ENCODE assay signal across 14 mouse cellular contexts in genomic region chr1:53814077-53814705, GRCm38 (mm10). TPM values are rescaled to one million over a fixed set of nuclear protein-coding genes. Genes with fewer than 3 reads are reported as not detected.
DNase-seq lines count a peak whose midpoint lies in the region; TF ChIP-seq lines count a peak whose summit lies in the region.
"Had no signal": no experiment of that assay in that cellular context is flagged by ENCODE, and none has a peak within 500 bp of the region (broad histone marks: within the 10 kb centered on the region; RNA-seq: fewer than 3 reads in every experiment).

No protein-coding gene starts in this region.

- no peak overlapping the region for H3K4me3 ChIP-seq in kidney, adult 2 months (ENCODE audit: insufficient read depth, low read depth, low read length)
- H3K4me3 ChIP-seq: embryonic facial prominence, embryonic 13.5 days; forebrain, embryonic 10.5 days; intestine, embryonic 15.5 days; liver, embryonic 13.5 days had no signal

- TF ChIP-seq POLR2A in kidney, adult 2 months (IDR thresholded peaks at IDR 0.05; ENCODE audit: low read depth, low read length): no peak
- TF ChIP-seq POLR2A in brain, embryonic 14.5 days (IDR thresholded peaks at IDR 0.05; ENCODE audit: borderline replicate concordance, extremely low read depth, insufficient read depth, insufficient read length, poor library complexity, severe bottlenecking): no peak

- 51% methylated on average over 2 of the region's 2 CpGs for WGBS in kidney, adult 2 months

- peak; percentile 56 for DNase-seq in kidney, adult 2 months
- no peak for DNase-seq in kidney, postnatal 4 days
- peak; percentile 41 for DNase-seq in 3T3-L1 (ENCODE audit: low read depth, low spot score)
- peak; percentile 32 for DNase-seq in CD4-positive helper T cell, adult 2 months (ENCODE audit: low read depth, low spot score)
- peak; percentile 37 for DNase-seq in brain, embryonic 14.5 days (ENCODE audit: low read depth)
- DNase-seq in lung, postnatal 4 days: no peak
- DNase-seq in cerebellum, postnatal 4 days (ENCODE audit: low spot score in 2 of 2): no peak
- DNase-seq: adrenal gland, adult 2 months; cerebellum, adult 2 months; liver, embryonic 13.5 days; right cerebral cortex, postnatal 25 days had no signal

- H3K4me1 ChIP-seq in kidney, adult 2 months (ENCODE audit: control insufficient read depth, insufficient read depth, low read length): no peaks in the 10 kb centered on the region
- H3K4me1 ChIP-seq: intestine, embryonic 15.5 days; liver, embryonic 13.5 days had no signal

- no peaks in the 10 kb centered on the region for H3K36me3 ChIP-seq in kidney, adult 2 months (ENCODE audit: control insufficient read depth, insufficient read depth, low read length)
- H3K36me3 ChIP-seq: forebrain, embryonic 10.5 days; intestine, embryonic 15.5 days; liver, embryonic 13.5 days had no signal

- H3K27ac ChIP-seq in kidney, adult 2 months (ENCODE audit: insufficient read depth, low read depth, low read length): no peak overlapping the region
- H3K27ac ChIP-seq: embryonic facial prominence, embryonic 13.5 days; forebrain, embryonic 10.5 days; intestine, embryonic 15.5 days; liver, embryonic 13.5 days had no signal

- TF ChIP-seq CTCF in kidney, adult 2 months (conservative IDR thresholded peaks at IDR 0.05; ENCODE audit: insufficient read depth, insufficient read length, low read depth, low read length): no peak
- no peak for TF ChIP-seq CTCF in brain, embryonic 14.5 days (IDR thresholded peaks at IDR 0.05; ENCODE audit: borderline replicate concordance, extremely low read depth, insufficient read depth, insufficient read length)

- no peaks in the 10 kb centered on the region for H3K27me3 ChIP-seq in kidney, adult 2 months (replicated peaks; ENCODE audit: control insufficient read depth, insufficient read depth, low read length)
- H3K27me3 ChIP-seq: embryonic facial prominence, embryonic 13.5 days; intestine, embryonic 15.5 days; liver, embryonic 13.5 days had no signal

RNA-seq across cellular contexts. Expression of gene Stk17b, which starts 29.2 kb away (rescaled TPM):
- polyA plus RNA-seq in kidney, adult 2 months (2012; rRNA removed): 1.8 and 4.1 TPM in 2 replicates
- polyA plus RNA-seq in brain, embryonic 14.5 days (2012; rRNA removed): 2.2 and 2.6 TPM in 2 replicates

Comparison
In these comparisons a context has a peak if more than half of its experiments do, and no peak if none do; other contexts are left out.
1. DNase-seq: peak in kidney, adult 2 months (single experiment), 3T3-L1 (single experiment), CD4-positive helper T cell, adult 2 months (single experiment) and brain, embryonic 14.5 days (single experiment); none in kidney, postnatal 4 days (0 of 2), lung, postnatal 4 days (0 of 2) and cerebellum, postnatal 4 days (0 of 2).